Mouse (Mus musculus) G1E (cell line): ENCODE data around the gene Fanci.

ENCODE experiments used
- CTCF ChIP-seq: IDR thresholded peaks from 2 replicates; pipeline ENCODE4 v1.5.1; 2012; ENCODE audit warnings: low read depth, low read length, inconsistent platforms, mixed read lengths
- GATA2 ChIP-seq: IDR thresholded peaks from 2 replicates; pipeline ENCODE4 v1.6.1; 2012; ENCODE audit warnings: low read depth, low read length, inconsistent platforms, borderline replicate concordance
- POLR2AphosphoS5 ChIP-seq: IDR thresholded peaks from 2 replicates; pipeline ENCODE4 v1.6.1; 2012; ENCODE audit warnings: low read depth, low read length, inconsistent platforms; ENCODE audit not compliant: insufficient replicate concordance

DNA sequence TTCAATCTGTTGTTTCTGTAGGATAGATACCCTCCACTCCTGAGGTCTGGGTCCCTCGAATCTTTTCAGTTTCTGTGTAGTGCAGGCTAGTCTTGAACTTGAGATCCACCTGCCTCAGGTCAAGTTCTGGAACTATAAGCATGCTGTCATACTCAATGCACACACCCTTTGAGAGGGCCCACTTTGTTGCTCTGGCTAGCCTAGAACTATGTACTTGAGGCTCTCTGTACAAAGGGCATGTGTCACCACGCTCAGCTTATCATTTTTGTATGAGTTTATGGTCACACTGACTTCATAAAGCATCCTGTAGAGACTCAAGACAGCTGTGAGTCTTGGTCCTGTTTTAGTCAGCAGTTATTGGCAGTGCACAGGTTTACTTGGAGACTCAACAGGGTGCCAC lies 55.3 kb downstream of the Fanci start:
- TF ChIP-seq GATA2 (no peak), CTCF (no peak), POLR2AphosphoS5 (no peak)
